Mouse (Mus musculus) embryonic fibroblast, embryonic 13.5 days (primary cell): ENCODE data around the gene Mtor.

Experiments used
- CTCF ChIP-seq: IDR thresholded peaks from 2 replicates; pipeline ENCODE4 v1.5.1; 2011; ENCODE audit warnings: mild to moderate bottlenecking, control low read depth, low read length, moderate library complexity, borderline replicate concordance; ENCODE audit not compliant: insufficient read depth
- POLR2A ChIP-seq: IDR thresholded peaks from 2 replicates; pipeline ENCODE4 v1.6.1; 2011; ENCODE audit warnings: low read depth, mild to moderate bottlenecking, control low read depth, low read length, moderate library complexity

DNA sequence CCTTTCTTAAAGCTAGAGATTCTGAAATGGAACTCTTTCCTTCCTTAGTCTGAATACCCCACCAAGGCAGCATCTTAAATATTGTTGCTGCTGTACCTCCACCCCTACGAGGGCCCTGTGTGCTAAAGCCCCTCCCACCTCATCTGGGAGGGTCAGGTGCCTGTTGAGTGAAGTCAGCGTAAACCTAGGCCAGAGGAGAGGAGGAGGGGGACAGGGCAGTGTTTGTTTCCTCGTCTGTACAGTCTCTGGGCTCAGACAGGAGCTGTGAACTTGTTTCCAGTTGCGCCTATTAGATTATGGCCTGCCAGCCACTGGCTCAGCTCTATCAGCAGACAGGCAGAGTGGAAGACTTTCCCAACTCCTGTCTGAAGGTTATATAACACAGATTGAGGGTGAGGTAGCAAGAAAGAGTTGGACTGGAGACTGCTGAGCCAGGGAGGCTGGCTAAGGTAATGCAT is 52.0 kb downstream of the Mtor start, which contains the start of gene Angptl7:
- no peak for TF ChIP-seq CTCF
- no peak for TF ChIP-seq POLR2A
